Mouse (Mus musculus) G1E-ER4 (cell line): ENCODE data around the gene Cd2bp2. TPM values are rescaled to one million over a fixed set of nuclear protein-coding genes. Genes with fewer than 3 reads are reported as not detected.

Source experiments
- GATA1 ChIP-seq: IDR thresholded peaks from one replicate; pipeline ENCODE4 v1.8.0; 2012; ENCODE audit warnings: low read length, inconsistent platforms
- polyA plus RNA-seq: library from polyadenylated mRNA; stranded (reverse); fragments of >175 nt; gene quantifications from 2 replicates; pipeline ENCODE4 v1.2.3, GENCODE M21; 2012

Gene Cd2bp2
- polyA plus RNA-seq, 1 experiment: 81.2 TPM

DNA sequence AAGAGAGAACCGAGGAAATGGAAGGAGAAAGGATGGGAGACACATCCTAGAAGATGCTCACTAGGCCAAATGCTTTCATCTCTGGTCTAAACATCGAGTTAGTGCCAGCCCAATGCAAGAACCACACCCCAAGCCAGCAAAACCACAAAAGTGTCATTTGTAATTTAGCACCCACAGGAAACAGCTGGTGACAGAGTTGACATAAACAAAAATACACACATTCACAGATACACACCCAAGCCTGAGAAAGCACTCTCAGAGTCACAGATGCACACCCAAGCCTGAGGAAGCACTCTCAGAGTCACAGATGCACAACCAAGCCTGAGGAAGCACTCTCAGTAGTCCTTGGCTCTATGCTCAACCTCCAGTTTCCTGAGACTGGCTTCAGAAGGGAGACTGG is 15.1 kb downstream of the Cd2bp2 start:
- no peak for TF ChIP-seq GATA1

DNA sequence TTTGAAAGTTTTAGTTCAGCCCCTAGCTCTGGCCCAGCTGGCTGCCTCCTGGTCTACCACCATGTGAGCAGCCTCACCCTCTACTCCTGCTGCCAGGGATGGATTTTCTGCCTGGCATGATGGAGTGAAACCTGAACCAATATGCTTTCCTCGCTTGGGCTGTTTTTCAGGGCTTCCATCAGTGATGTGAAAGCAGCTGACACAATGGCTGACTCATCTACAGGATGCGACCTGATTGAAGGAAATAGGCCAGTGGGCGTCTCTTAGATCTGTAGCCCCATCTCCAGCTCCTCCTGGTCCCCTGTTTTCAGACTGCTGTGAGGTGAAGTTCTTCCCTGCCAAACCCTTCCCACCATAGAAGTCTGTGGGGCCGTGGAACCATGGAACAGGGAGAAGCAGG is 18.9 kb downstream of the Cd2bp2 start:
- no peak for TF ChIP-seq GATA1

GRCm38 (mm10) chr7:127166501-127166900 is 29.3 kb downstream of the Cd2bp2 start:
- TF ChIP-seq GATA1: no peak

DNA sequence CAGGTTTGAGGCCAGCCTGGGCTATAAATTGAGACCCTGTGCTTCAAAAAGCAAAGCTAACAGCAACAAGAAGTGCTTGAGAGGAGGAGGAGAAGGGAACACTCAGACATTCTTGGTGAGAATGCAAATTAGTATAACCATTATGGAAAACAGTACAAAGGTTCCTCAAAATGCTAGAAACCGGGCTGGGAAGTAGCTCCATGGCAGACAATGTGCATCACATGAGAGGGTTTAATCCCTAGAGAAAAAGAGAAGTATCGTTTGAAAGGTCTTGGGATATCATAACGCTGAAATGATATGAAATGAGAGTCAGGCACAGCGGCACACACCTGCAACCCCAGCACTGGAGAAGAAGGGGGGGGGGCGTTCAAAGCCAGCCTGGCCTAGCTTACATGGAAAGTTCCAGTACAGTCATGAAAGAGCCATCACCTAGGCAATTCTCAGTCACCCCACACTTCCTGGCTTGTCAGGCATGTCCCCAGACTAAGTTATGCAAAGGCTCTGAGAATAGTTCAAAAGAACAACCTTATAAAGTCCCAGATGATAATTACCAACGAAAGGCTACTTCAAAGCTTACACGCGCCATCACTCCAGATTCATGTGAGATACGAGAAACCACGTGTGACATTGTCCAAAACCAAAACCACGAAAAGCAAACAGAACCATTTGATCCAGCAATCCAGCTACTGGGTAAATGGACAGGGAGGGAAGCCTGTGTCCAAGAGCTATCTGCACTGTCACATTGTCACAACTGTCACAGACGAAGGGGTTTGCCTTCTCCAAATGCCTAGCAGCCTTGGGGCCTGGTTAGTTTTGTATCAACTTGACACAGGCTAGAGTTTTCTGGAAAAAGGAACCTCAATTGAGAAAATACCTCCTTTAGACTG is 30.0 kb downstream of the Cd2bp2 start:
- TF ChIP-seq GATA1: no peak

DNA sequence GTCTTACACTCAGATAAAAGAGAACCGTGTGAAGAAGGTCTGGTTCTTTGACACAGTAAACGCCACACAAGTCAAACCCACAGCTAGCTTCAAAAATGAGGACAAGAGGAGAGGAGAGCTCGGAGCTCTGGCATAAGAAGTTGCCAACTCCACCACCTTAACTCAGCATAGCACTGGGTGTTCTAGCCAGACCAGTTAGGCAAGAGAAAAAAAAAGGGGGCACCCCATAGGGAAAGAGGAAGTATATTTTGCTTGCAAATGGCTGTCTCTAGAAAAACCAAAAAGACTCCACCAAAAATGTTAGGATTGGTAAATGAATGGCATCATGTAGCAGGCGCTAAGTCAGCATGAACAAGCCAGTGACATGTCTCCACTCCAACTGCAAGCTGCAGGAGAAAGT is 31.8 kb downstream of the Cd2bp2 start:
- TF ChIP-seq GATA1: no peak

DNA sequence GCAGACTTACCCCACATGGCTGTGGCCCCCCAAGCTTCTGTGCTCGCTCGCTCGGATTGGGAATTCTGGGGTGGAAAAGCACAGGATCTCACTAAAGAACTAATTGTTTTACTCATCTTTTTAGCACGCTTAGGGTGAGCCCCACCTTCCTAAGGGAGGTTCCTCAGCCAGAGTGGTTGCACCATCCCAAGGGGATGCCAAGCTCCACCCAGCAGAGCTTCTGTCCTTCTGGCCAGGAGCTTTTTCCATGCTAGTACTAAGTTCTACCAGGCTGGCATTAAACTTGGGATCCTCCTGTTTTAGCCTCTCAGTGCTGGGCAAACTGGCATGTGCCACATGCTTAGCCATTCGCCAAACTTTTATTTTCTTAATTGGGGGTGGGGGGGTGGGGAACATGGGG is 33.3 kb downstream of the Cd2bp2 start:
- TF ChIP-seq GATA1: no peak

DNA sequence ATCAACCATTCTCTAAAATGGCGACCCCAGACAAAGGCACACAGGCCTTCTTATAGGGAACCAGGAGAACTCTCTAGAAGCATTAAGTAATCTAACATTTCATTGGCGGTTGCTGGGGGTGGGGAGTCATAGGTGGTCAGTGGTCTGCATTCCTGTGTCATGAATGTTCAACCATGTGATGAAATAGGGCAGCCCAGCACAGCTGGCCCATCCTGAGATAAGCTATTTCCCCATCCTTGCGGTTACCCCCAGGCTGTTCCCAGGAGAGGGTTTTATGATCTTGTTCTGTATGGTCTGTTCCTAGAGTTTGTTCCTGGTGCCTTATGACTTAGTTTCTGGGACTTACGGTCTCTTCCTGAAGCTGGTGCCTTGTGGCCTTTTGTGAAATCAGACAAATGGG is 38.3 kb downstream of the Cd2bp2 start:
- no peak for TF ChIP-seq GATA1

DNA sequence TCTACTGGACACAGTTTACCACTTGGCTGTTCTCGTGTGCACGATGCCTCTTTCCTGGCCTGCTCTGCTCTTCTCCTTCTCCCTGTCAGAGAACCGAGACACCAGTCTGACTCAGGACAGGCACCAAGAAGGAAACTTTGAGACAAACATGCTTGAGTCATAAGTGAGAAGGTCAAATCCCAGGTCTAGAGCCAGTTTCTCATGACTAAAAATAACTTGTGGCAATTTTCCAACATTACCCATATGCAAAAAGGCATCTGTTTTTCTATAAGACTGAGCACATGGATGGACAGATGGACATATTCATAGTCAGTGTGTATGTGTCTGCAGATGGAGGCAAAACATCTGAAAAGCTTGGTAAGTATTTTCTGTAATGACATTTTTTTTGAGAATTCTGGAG is 42.4 kb downstream of the Cd2bp2 start:
- no peak for TF ChIP-seq GATA1

DNA sequence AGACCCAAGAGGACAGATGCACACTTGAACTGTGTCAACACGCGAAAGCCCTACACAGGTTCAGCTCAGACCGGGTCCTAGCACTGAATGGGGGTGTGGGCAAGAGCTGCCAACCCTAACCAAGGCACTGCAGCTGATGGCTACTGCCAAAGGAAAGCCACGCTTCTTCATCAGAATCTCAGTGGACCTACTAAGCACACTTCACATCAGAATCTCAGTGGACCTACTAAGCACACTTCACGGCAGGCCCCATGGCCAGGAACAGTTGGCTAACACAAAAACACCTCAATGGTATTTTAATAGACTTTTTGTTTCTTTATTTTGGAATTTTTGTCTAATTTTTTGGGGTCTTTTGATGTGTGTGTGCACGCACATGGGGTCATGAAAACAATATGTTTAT is 43.4 kb downstream of the Cd2bp2 start:
- TF ChIP-seq GATA1: no peak

GRCm38 (mm10) chr7:127147901-127148300 is 47.9 kb downstream of the Cd2bp2 start:
- TF ChIP-seq GATA1: no peak

DNA sequence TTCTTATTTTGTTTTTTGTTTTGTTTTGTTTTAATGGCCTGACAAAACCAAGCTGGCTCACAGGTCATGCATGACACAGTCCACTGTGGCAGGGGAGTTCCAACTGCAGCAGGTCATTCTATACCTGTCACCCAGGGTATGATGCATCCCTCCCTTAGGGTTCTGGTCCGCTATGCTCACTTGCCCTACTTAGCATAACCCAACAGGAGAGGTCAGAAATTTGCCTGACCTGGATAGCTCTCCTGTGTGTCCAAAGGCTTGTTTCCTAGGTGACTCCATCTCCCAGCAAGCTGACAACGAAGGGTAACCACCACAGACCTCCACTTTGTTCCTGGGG is 49.6 kb downstream of the Cd2bp2 start:
- no peak for TF ChIP-seq GATA1

DNA sequence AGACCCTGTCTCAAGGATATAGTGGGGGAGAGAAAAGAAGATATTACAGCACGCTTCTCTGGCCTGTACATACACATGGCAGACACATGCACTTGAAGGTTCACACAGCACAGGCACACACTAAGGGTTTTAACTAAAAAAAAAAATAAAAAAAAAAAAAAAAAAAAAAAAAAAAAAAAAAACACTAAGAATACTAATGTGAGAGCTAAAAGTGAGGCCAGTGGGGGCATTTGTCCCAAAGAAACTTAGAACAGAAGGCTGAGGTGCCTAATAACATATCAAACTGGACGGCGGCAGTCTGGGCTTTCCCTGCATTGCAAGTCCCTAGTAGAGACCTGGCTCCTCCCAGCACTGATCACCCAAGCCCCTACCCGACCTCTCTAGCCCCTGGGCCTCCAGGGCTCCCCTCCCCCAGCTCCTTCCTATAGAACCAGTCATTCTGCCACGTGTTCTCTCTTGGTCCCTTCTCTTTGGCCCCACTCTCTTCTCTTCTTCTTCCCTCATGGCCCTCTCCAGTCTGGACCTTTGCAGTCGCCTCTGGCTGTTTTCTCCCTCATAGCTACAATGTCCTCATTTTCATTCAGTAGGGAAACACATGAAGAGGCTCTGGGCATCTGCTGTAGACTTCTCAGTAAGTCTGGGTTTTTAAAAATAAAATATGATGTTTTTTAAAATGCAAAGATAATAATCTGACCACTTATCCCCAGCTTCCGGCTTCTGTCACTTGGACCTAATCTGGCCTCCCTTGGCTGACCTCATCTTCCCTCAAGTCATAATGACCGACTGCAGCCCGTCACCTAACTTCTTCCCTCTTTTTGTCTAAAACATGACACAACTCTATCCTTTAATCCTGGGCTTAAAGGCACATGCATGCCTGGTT is 50.2 kb downstream of the Cd2bp2 start:
- TF ChIP-seq GATA1: no peak

DNA sequence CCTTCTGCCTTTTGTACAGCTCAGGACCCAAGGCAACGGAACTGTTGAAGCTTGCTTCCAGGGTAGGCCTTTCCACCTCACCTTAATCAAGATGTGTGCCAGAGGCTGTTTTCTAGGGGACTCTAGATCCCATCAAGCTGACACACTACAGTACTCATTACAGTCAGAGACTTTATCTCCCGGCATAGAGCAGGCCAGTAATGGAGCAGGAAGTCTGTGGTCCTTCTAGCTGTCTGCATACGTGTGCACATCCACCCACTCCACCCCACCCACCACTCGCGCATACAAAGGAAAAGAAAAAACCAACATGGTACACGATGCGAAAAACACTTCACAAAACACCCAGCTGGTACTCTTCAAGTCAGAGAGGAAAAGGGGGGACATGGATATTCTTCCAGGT is 51.4 kb downstream of the Cd2bp2 start:
- no peak for TF ChIP-seq GATA1

DNA sequence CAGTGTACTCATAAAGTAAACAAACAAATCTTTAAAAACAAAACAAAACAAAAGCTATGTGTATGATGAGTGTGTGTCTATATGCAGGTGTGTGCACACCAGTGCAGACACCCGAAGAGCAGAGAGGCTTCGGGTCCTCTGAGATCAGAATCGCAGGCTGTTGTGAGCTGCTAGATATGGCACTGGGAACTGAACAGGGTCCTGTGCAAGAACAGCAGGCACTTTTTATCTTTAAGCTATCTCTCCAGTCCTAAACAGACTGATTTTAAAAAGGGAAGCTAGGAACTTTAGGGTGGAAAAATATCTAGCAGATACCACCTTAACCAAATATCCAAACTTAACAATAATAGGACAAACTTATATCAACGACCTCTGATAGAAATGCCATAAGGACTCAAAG is 53.2 kb downstream of the Cd2bp2 start:
- TF ChIP-seq GATA1: no peak

DNA sequence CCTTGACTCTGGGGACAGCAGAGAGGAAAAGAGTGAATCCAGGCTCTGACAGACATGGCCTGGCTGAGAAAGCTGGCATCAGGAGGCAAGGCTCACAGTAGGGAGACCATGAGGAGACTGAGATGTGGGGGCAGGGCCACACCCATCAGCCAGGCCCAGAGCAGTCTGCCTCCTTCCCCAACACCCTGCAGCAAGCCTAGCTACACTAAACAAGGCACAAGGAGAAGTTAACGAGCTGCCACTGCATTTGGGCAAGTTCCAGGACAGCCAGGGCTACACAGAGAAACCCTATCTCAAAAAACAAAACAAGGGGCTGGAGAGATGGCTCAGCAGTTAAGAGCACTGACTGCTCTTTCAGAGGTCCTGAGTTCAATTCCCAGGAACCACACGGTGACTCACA is 53.6 kb downstream of the Cd2bp2 start:
- no peak for TF ChIP-seq GATA1

Other genes starting within 250 kb of the Cd2bp2 start
- not detected in 2 replicates for gene Asphd1, start 246.5 kb downstream of the Cd2bp2 start, polyA plus RNA-seq
- 0.59 and 0.93 TPM in 2 replicates for gene Sez6l2, start 245.5 kb downstream of the Cd2bp2 start, polyA plus RNA-seq
- 94.7 and 114 TPM in 2 replicates for gene Cdipt, start 220.1 kb downstream of the Cd2bp2 start, polyA plus RNA-seq
- gene Cdiptos, start 220.0 kb downstream of the Cd2bp2 start, polyA plus RNA-seq: 0.04 and 0.16 TPM in 2 replicates
- 18.3 and 22.4 TPM in 2 replicates for gene Mvp, start 181.4 kb downstream of the Cd2bp2 start, polyA plus RNA-seq
- 4.9 and 12.5 TPM in 2 replicates for gene Pagr1b, start 179.6 kb downstream of the Cd2bp2 start, polyA plus RNA-seq
- gene Pagr1a, start 178.7 kb downstream of the Cd2bp2 start, polyA plus RNA-seq: 31.1 and 76.8 TPM in 2 replicates
- gene Gm42742, start 175.0 kb downstream of the Cd2bp2 start, polyA plus RNA-seq: 145 and 228 TPM in 2 replicates
- 0.53 and 1.9 TPM in 2 replicates for gene Prrt2, start 174.8 kb downstream of the Cd2bp2 start, polyA plus RNA-seq
- 820 and 1,081 TPM in 2 replicates for gene Maz, start 169.0 kb downstream of the Cd2bp2 start, polyA plus RNA-seq
- gene Kif22, start 153.6 kb downstream of the Cd2bp2 start, polyA plus RNA-seq: 45.3 and 56.9 TPM in 2 replicates
- gene Zg16, start 108.7 kb downstream of the Cd2bp2 start, polyA plus RNA-seq: not detected in 2 replicates
- gene AI467606, start 104.7 kb downstream of the Cd2bp2 start, polyA plus RNA-seq: 197 and 223 TPM in 2 replicates
- gene Qprt, start 73.8 kb downstream of the Cd2bp2 start, polyA plus RNA-seq: 0.98 and 2.0 TPM in 2 replicates
- 104 and 107 TPM in 2 replicates for gene Spn, start 58.2 kb downstream of the Cd2bp2 start, polyA plus RNA-seq
- 58.8 and 62.5 TPM in 2 replicates for gene Tbc1d10b, start 12.4 kb upstream of the Cd2bp2 start, polyA plus RNA-seq
- 1.2 and 4.3 TPM in 2 replicates for gene Mylpf, start 12.8 kb upstream of the Cd2bp2 start, polyA plus RNA-seq
- 37.7 and 38.1 TPM in 2 replicates for gene Zfp553, start 37.0 kb upstream of the Cd2bp2 start, polyA plus RNA-seq
- gene Sept1, start 37.1 kb upstream of the Cd2bp2 start, polyA plus RNA-seq: 151 and 170 TPM in 2 replicates
- gene Zfp771, start 48.2 kb upstream of the Cd2bp2 start, polyA plus RNA-seq: 86.6 and 115 TPM in 2 replicates
- gene Dctpp1, start 64.7 kb upstream of the Cd2bp2 start, polyA plus RNA-seq: 108 and 177 TPM in 2 replicates
- gene Sephs2, start 78.0 kb upstream of the Cd2bp2 start, polyA plus RNA-seq: 68.0 and 94.5 TPM in 2 replicates
- 16.4 and 20.0 TPM in 2 replicates for gene Itgal, start 100.2 kb upstream of the Cd2bp2 start, polyA plus RNA-seq
- gene Zfp768, start 149.5 kb upstream of the Cd2bp2 start, polyA plus RNA-seq: 28.1 and 30.7 TPM in 2 replicates
- 4.3 TPM in 2 replicates for gene Zfp747, start 180.0 kb upstream of the Cd2bp2 start, polyA plus RNA-seq
- gene 9130019O22Rik, start 191.1 kb upstream of the Cd2bp2 start, polyA plus RNA-seq: 1.1 and 1.4 TPM in 2 replicates
- 7.2 and 9.7 TPM in 2 replicates for gene E430018J23Rik, start 197.6 kb upstream of the Cd2bp2 start, polyA plus RNA-seq
- gene Zfp764, start 210.8 kb upstream of the Cd2bp2 start, polyA plus RNA-seq: 0.25 and 0.35 TPM in 2 replicates
- 12.7 and 18.3 TPM in 2 replicates for gene Zfp688, start 226.0 kb upstream of the Cd2bp2 start, polyA plus RNA-seq